In the genomic region with DNA sequence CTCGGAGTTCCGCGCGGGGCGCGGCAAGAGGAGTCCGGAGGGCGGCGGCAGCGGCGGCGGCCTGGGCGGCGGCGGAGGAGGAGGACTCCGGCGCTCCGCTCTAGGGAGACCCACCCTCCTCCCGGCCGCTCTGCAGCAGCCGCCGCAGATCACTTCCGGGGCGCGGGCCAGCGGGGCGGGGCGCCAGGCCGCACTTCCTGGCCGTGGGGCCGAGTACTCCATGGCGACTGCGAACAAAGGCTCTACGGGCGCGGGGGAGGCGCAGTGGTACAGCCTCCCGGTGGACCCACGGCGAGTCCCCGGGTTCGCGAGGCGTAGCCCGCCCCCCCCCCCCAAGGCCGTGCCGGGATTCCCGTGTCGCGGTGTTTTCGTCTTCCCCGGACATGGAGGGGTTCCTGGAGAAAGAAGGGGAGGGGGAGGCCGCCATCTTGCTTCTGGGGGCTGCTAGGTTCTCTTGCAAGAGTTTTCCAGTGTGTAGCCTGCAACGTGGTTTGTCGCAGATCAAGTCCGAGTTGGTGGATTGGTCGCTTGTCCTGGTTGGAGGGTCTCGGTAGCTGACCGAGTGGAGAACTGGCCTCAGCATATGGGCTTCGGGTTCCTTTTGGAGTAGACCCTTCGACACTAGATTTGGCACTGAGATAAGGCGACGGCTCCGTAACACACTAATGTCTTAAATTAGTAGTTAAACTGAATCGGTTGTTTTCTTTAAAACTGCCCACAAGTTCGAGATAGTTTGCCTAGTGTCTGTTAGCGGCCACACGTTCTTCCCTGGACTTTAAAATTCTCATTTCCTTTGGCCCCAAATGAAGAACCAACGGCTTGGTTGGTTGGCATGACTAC, we compare ENCODE assay signal across 8 mouse cellular contexts. TPM values are rescaled to one million over a fixed set of nuclear protein-coding genes. Genes with fewer than 3 reads are reported as not detected.
DNase-seq lines count a peak whose midpoint lies in the region; ATAC-seq lines count a peak whose summit lies in the region.

Rala (minus strand) TSS at position 162 of the 840 bp plus-strand sequence.

- peaks cover 9% of the 10 kb centered on the region for H3K4me1 ChIP-seq in embryonic facial prominence, embryonic 14.5 days (ENCODE audit: control insufficient read depth, insufficient read depth, low read length)
- peaks cover 3% of the 10 kb centered on the region; the same call in 1 of the 2 replicates for H3K4me1 ChIP-seq in kidney, embryonic 14.5 days (ENCODE audit: control insufficient read depth, insufficient read depth, low read length)
- peaks cover 3% of the 10 kb centered on the region; the same call in 1 of the 2 replicates for H3K4me1 ChIP-seq in limb, embryonic 15.5 days

- H3K36me3 ChIP-seq in embryonic facial prominence, embryonic 14.5 days (ENCODE audit: control insufficient read depth, insufficient read depth, low read length), result no peaks in the 10 kb centered on the region
- no peaks in the 10 kb centered on the region for H3K36me3 ChIP-seq in kidney, embryonic 14.5 days (ENCODE audit: control insufficient read depth, insufficient read depth, low read length)
- H3K36me3 ChIP-seq in limb, embryonic 15.5 days, result no peaks in the 10 kb centered on the region

- peak within 1 kb of the TSS; percentile 92 for H3K27ac ChIP-seq in embryonic facial prominence, embryonic 14.5 days (replicated peaks; ENCODE audit: low read depth, low read length)
- peak within 1 kb of the TSS; percentile 92 for H3K27ac ChIP-seq in kidney, embryonic 14.5 days (ENCODE audit: low read depth, low read length)
- peak within 1 kb of the TSS; percentile 93 for H3K27ac ChIP-seq in limb, embryonic 15.5 days

- H3K9ac ChIP-seq in embryonic facial prominence, embryonic 14.5 days (ENCODE audit: low read depth, low read length), result peak within 1 kb of the TSS; percentile 92
- peak within 1 kb of the TSS; percentile 92 for H3K9ac ChIP-seq in kidney, embryonic 14.5 days (ENCODE audit: low read depth, low read length)
- H3K9ac ChIP-seq in limb, embryonic 15.5 days, result peak within 1 kb of the TSS; percentile 92

- 23% methylated on average over 21 of the region's 69 CpGs for WGBS in embryonic facial prominence, embryonic 14.5 days
- 9% methylated on average over 57 of the region's 69 CpGs for WGBS in kidney, embryonic 14.5 days
- WGBS in limb, embryonic 15.5 days, result 8% methylated on average over 60 of the region's 69 CpGs

- H3K4me3 ChIP-seq in embryonic facial prominence, embryonic 14.5 days (ENCODE audit: low read depth, low read length), result peak within 1 kb of the TSS; percentile 93
- peak within 1 kb of the TSS; percentile 91 for H3K4me3 ChIP-seq in kidney, embryonic 14.5 days (ENCODE audit: low read length)
- peak within 1 kb of the TSS; percentile 95 for H3K4me3 ChIP-seq in limb, embryonic 15.5 days

- H3K9me3 ChIP-seq in embryonic facial prominence, embryonic 14.5 days (ENCODE audit: control insufficient read depth, low read length), result no peaks in the 10 kb centered on the region
- H3K9me3 ChIP-seq in kidney, embryonic 14.5 days (ENCODE audit: control insufficient read depth, low read length), result no peaks in the 10 kb centered on the region
- no peaks in the 10 kb centered on the region for H3K9me3 ChIP-seq in limb, embryonic 15.5 days

- peak; percentile 80 for DNase-seq in 3T3-L1 (ENCODE audit: low read depth, low spot score)
- DNase-seq in adrenal gland, postnatal 4 days (ENCODE audit: low spot score in 2 of 2), result peak; percentile 91
- peak; percentile 95 for DNase-seq in embryonic facial prominence, embryonic 14.5 days (ENCODE audit: low spot score)
- DNase-seq in heart, adult 8-10 months (ENCODE audit: low spot score), result peak; percentile 92
- DNase-seq in monocyte, adult 2 months (ENCODE audit: low read depth in 1 of 2, low spot score in 2 of 2), result peak; percentile 67 to 81
- peak; percentile 89 to 93 for DNase-seq in spleen, postnatal 36 days (ENCODE audit: low spot score in 2 of 2)

- peak; percentile 100 for ATAC-seq in embryonic facial prominence, embryonic 14.5 days (ENCODE audit: low read depth)
- peak; percentile 100 for ATAC-seq in kidney, embryonic 14.5 days (ENCODE audit: low FRiP score, low TSS enrichment)
- peak; percentile 98 for ATAC-seq in limb, embryonic 15.5 days (ENCODE audit: insufficient number of reproducible peaks, low FRiP score, low TSS enrichment, low read depth)

- no peaks in the 10 kb centered on the region; the same call in 1 of the 2 replicates for H3K27me3 ChIP-seq in embryonic facial prominence, embryonic 14.5 days (replicated peaks; ENCODE audit: control insufficient read depth, insufficient read depth, low read length)
- H3K27me3 ChIP-seq in kidney, embryonic 14.5 days (ENCODE audit: control insufficient read depth, insufficient read depth, low read length), result no peaks in the 10 kb centered on the region
- H3K27me3 ChIP-seq in limb, embryonic 15.5 days, result 0 out of 2 replicates have a peak, but pooled peaks cover 3% of the 10 kb centered on the region

- H3K4me2 ChIP-seq in embryonic facial prominence, embryonic 14.5 days (ENCODE audit: low read depth, low read length), result peak within 1 kb of the TSS; percentile 75
- H3K4me2 ChIP-seq in kidney, embryonic 14.5 days (replicated peaks; ENCODE audit: low read depth, low read length), result peak within 1 kb of the TSS; percentile 63
- peak within 1 kb of the TSS; percentile 65 for H3K4me2 ChIP-seq in limb, embryonic 15.5 days

RNA-seq across cellular contexts. Expression of gene Rala, which starts in this region (rescaled TPM):
- total RNA-seq in adrenal gland, postnatal 4 days (2021), result 10 to 100 TPM; 54.2 to 55.2 TPM
- polyA plus RNA-seq in embryonic facial prominence, embryonic 14.5 days (2014; fragmentation: Nextera tagmentation; extraction: Ambion mirVana), result 97.6 and 103 TPM in 2 replicates
- 10 to 100 TPM; 30.5 to 35.8 (median 33.9) TPM for total RNA-seq in heart, adult 8-10 months (2022)
- polyA plus RNA-seq in kidney, embryonic 14.5 days (2014; fragmentation: Nextera tagmentation; extraction: Ambion mirVana), result 96.9 and 141 TPM in 2 replicates
- polyA plus RNA-seq in limb, embryonic 15.5 days (2015; fragmentation: Nextera tagmentation; extraction: Ambion mirVana), result 108 and 110 TPM in 2 replicates

Comparison
In these comparisons a context has a peak if more than half of its experiments do, and no peak if none do; other contexts are left out.
1. Peak in every context shown above with its lines: DNase-seq, ATAC-seq, H3K4me3 ChIP-seq and H3K27ac ChIP-seq.